Mouse (Mus musculus): ENCODE measurements around the gene Hlx. TPM values are rescaled to one million over a fixed set of nuclear protein-coding genes. Genes with fewer than 3 reads are reported as not detected.

Hlx gene
- polyA plus RNA-seq, 1 experiment = 34.7 TPM

GRCm38 (mm10) chr1:184683541-184683940 lies 48.9 kb downstream of the Hlx start:
- Histone ChIP-seq H3K4me3 (ENCODE audit: insufficient read depth, poor library complexity, severe bottlenecking) (no peak overlapping the region), H3K36me3 (ENCODE audit: control insufficient read depth, insufficient read depth) (no peaks in the 10 kb centered on the region), H3K79me2 (ENCODE audit: control insufficient read depth, insufficient read depth) (no peaks in the 10 kb centered on the region), H3ac (ENCODE audit: control insufficient read depth, insufficient read length, low read depth) (no peak overlapping the region), H3K27me3 (ENCODE audit: control insufficient read depth, insufficient read depth, insufficient read length) (no peaks in the 10 kb centered on the region), H3K79me3 (ENCODE audit: low read depth) (no peaks in the 10 kb centered on the region)
- no peak for TF ChIP-seq MAX (IDR thresholded peaks at IDR 0.05)

GRCm38 (mm10) chr1:184679416-184679965 lies 52.9 kb downstream of the Hlx start:
- TF ChIP-seq MAX (IDR thresholded peaks at IDR 0.05) (no peak), MYOG (IDR thresholded peaks at IDR 0.05; ENCODE audit: control insufficient read depth, extremely low read depth, insufficient read length) (no peak), FOSL1 (IDR thresholded peaks at IDR 0.05; ENCODE audit: insufficient read depth, low read length, poor library complexity, severe bottlenecking) (no peak), CEBPB (IDR thresholded peaks at IDR 0.05; ENCODE audit: low read depth) (no peak), USF1 (IDR thresholded peaks at IDR 0.05; ENCODE audit: low read depth) (no peak), MYOD1 (IDR thresholded peaks at IDR 0.05; ENCODE audit: control insufficient read depth, insufficient read length, low read depth) (no peak), CTCF (IDR thresholded peaks at IDR 0.05; ENCODE audit: control insufficient read depth, insufficient read depth, insufficient read length) (no peak)
- Histone ChIP-seq H3K79me2 (ENCODE audit: control insufficient read depth, insufficient read depth) (no peaks in the 10 kb centered on the region), H3K27me3 (ENCODE audit: control insufficient read depth, insufficient read depth, insufficient read length) (no peaks in the 10 kb centered on the region), H3K79me3 (ENCODE audit: low read depth) (no peaks in the 10 kb centered on the region), H3K4me3 (ENCODE audit: insufficient read depth, poor library complexity, severe bottlenecking) (no peak overlapping the region), H3K36me3 (ENCODE audit: control insufficient read depth, insufficient read depth) (no peaks in the 10 kb centered on the region), H3ac (ENCODE audit: control insufficient read depth, insufficient read length, low read depth) (no peak overlapping the region)

GRCm38 (mm10) chr1:184677641-184678040 lies 54.8 kb downstream of the Hlx start:
- Histone ChIP-seq H3K36me3 (ENCODE audit: control insufficient read depth, insufficient read depth) (no peaks in the 10 kb centered on the region), H3K79me3 (ENCODE audit: low read depth) (no peaks in the 10 kb centered on the region), H3K27me3 (ENCODE audit: control insufficient read depth, insufficient read depth, insufficient read length) (no peaks in the 10 kb centered on the region), H3ac (ENCODE audit: control insufficient read depth, insufficient read length, low read depth) (no peak overlapping the region), H3K79me2 (ENCODE audit: control insufficient read depth, insufficient read depth) (no peaks in the 10 kb centered on the region), H3K4me3 (ENCODE audit: insufficient read depth, poor library complexity, severe bottlenecking) (no peak overlapping the region)
- TF ChIP-seq FOSL1 (IDR thresholded peaks at IDR 0.05; ENCODE audit: insufficient read depth, low read length, poor library complexity, severe bottlenecking) (no peak), MAX (IDR thresholded peaks at IDR 0.05) (no peak), CTCF (IDR thresholded peaks at IDR 0.05; ENCODE audit: control insufficient read depth, insufficient read depth, insufficient read length) (no peak), MYOG (IDR thresholded peaks at IDR 0.05; ENCODE audit: control insufficient read depth, extremely low read depth, insufficient read length) (no peak), CEBPB (IDR thresholded peaks at IDR 0.05; ENCODE audit: low read depth) (no peak), USF1 (IDR thresholded peaks at IDR 0.05; ENCODE audit: low read depth) (no peak), MYOD1 (IDR thresholded peaks at IDR 0.05; ENCODE audit: control insufficient read depth, insufficient read length, low read depth) (no peak)

Other genes starting within 250 kb of the Hlx start
- 0.01 TPM for gene Marc1, start 78.7 kb upstream of the Hlx start, polyA plus RNA-seq (2012; fragmentation: generic; extraction: Trizol)
- 56.9 TPM for gene Marc2, start 113.8 kb upstream of the Hlx start, polyA plus RNA-seq (2012; fragmentation: generic; extraction: Trizol)
- not detected for gene C130074G19Rik, start 150.6 kb upstream of the Hlx start, polyA plus RNA-seq (2012; fragmentation: generic; extraction: Trizol)